Mouse (Mus musculus): ENCODE measurements around the gene Ola1.

DNA sequence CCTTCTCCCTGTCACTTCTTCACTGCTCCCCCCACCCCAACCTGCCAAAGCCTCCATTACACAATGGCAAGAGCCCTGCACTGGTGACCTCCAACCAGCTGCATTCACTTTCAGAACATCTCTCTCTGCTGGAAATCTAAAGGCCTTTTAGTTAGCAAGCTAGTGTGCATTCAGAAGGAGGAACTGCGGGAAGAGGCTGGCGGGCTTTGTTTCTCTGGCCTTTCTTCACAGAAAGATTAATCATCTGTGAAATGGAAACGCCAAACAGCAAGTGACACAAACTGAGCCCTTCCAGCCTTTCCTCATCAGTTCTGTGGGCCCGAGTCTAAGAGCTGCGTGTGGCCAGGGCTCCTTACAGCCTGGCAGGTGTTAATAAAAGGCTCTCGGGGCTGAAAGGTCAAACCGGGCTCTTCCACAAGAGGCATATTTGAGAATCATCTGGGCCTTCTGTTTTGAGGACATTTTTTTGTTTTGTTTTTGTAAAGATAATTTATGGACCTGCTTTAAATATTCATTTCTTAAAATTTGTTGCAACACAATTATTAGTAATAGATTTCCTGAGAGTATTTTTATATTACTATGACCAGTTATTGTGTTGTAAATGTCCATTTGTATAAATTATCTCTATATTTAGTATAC, 75.8 kb downstream of the Ola1 start:
- no peak for TF ChIP-seq POLR2A (IDR thresholded peaks at IDR 0.05; ENCODE audit: borderline replicate concordance, extremely low read depth, low read depth, low read length)
- no peak for TF ChIP-seq CTCF (IDR thresholded peaks at IDR 0.05; ENCODE audit: insufficient read depth, low read length)
